Mouse (Mus musculus) cerebellum, adult 9-10 months (tissue): Measurements from ENCODE around the gene Pip4k2b.
"Not testable (repeated sequence)": the region's sequence is repeated elsewhere in the genome, so short reads cannot be mapped to it uniquely, and the experiment has no call there.

Experiments
- DNase-seq: peaks from one replicate; pipeline ENCODE4 v3.0.0; 2022

Pip4k2b gene

DNA sequence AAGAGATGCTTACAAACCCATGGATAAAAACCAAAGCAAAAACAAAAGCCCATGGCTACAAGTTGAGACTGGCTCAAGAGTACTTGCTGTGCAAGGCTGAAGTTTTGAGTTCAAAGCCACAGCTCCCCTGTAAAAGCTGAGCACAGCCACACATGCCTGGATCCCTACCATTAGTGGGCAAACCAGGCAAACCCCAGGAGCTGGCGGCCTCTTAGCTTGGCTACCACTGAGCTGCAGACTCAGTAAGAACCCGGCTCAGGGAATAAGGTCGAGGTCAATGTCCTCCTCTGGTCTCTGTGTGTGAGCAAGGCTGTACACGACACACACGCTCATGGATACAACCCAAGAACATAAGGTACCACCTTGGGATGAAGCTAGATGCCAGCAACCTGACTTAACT is 4.0 kb upstream of the Pip4k2b start:
- no peak for DNase-seq

DNA sequence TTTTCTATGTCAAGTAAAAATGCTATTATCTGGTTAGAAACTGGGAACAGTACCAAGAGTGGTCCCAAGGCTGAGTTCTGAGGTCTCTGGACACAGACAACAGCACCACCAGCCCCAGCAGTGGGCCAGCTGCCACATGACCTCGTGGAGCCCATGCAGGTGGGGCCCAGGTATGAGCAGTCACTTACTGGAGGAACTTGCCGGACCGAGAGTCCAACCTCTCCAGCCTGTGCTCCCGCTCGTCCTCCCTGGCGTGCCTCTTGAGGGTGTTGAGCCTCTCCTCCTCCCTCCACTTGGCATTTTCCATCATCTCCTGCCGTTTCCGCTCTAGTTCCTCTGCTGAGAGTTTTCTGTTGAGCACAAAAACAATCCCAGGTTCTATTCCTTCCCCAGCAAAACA is 3.3 kb upstream of the Pip4k2b start:
- no peak for DNase-seq

DNA sequence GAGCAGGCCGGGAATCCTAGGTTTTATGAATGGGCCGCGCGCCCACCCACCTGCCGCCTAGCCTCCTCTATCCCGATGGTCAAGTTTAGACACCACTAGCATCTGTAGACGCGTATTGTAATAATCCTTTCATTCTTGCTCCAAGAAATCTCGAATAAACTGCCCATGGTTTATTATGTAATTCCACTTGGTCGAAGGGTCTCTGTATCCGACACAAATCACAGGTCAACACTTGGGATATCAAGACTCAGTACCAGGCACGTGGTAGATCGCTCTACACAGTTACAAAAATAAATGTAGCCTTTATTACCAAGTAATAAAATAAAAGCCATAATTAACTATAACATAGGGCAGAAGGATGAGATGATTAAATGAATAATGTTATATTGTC is 822 bp upstream of the Pip4k2b start:
- no peak for DNase-seq

GRCm38 (mm10) chr11:97744718-97745330 is 320 bp upstream of the Pip4k2b start:
- peak; percentile 99 for DNase-seq

GRCm38 (mm10) chr11:97743423-97743822 is 1.1 kb downstream of the Pip4k2b start:
- DNase-seq: no peak

DNA sequence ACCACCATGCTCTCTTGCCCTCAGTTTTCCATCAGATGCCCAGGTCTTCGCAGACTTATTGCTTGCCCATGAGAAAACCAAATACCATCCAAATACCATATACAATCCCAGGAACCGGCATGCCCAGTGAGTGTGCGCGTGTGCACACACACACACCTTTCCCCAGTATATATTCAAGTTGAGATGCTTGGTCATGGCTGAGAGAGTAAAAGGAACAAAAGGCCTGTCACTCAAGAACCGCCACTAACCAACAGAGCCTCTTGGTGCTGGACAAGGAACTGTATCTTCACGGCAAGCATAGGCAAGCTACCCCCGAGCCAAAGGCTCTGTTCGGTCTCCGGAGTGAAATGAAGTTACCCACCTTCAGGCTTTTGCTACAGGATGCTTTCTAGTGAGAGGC is 1.9 kb downstream of the Pip4k2b start:
- no peak for DNase-seq

DNA sequence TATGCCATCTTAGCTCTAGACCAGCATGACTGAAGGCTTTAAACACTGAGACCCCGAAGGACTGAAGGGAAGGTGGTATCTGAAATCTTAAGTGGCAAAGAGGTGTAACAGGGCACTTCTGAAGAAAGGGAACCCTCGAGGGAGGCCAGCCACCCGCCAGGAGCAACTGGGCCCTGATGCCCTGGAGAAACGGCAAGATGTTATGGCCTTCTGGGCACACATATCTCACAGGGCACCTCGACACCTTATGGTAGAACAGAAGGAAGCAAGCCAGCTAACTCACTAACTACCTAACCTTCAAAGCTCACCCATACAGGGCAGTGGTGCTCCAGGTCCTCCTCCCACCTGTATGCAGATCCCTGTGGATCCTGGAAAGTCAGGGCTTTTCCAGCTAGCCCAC is 2.3 kb downstream of the Pip4k2b start:
- no peak for DNase-seq

- no peak for DNase-seq
Measured at GRCm38 (mm10) chr11:97740190-97740589, 4.3 kb downstream of the Pip4k2b start.

DNA sequence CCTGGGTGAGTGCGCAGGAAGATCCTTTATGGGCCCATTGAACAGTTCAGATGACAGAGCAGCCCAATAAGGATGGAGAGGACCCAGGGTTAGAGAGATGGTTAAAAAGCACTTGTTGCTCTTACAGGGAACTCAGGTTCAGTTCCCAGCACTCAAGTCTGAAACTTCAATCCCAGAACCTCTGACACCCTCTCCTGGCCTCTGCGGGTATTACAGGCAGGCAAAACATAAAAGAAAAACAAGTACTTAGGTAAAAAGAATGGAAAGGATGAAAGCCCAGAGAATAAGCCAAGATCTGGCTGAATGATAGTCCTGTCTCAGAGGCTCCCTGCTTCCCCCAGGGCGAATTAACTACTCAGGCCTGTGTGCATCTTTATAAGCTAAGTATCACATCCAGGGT is 5.3 kb downstream of the Pip4k2b start:
- no peak for DNase-seq

DNA sequence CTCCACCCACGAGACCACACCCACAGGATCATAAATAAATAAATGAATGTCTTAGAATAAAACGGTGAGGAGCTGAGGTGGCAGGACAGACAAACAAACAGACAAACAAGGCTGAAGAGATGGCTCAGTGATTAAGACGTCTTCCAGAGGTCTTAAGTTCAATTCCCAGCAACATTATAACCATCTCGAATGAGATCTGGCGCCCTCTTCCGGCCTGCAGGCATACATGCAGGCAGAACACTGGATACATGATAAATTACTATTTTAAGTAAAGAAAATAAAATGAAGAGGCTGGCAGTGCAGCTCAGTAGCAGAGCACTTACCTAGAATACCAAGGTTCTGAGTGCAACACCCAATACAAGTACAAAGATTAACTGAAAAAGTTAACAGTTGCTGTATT is 5.8 kb downstream of the Pip4k2b start:
- no peak for DNase-seq

GRCm38 (mm10) chr11:97737600-97737999 is 6.9 kb downstream of the Pip4k2b start:
- no peak for DNase-seq

DNA sequence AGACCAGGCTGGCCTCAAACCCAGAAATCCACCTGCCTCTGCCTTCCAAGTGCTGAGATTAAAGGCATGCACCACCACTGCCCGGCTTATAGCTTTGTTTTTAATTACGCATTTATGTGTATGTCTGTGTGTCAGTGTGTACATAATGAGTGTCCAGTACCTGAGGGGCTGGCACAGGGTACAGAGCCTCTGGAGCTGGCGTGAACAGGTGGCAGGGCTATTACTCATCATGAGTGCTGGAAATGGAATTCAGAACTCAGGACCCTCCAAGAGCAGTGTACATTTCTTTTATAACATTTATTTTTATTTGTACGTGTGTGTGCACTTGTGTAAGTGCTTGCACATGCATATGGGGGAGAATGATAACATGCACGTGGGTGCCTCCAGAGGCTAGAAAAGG is 7.9 kb downstream of the Pip4k2b start:
- DNase-seq: no peak

GRCm38 (mm10) chr11:97734810-97735209 is 9.7 kb downstream of the Pip4k2b start:
- not testable (repeated sequence) for DNase-seq

- no peak for DNase-seq
Measured at GRCm38 (mm10) chr11:97733689-97734088, 10.8 kb downstream of the Pip4k2b start.

GRCm38 (mm10) chr11:97728730-97729129 is 15.8 kb downstream of the Pip4k2b start:
- no peak for DNase-seq

GRCm38 (mm10) chr11:97728311-97728710 is 16.2 kb downstream of the Pip4k2b start:
- no peak for DNase-seq

DNA sequence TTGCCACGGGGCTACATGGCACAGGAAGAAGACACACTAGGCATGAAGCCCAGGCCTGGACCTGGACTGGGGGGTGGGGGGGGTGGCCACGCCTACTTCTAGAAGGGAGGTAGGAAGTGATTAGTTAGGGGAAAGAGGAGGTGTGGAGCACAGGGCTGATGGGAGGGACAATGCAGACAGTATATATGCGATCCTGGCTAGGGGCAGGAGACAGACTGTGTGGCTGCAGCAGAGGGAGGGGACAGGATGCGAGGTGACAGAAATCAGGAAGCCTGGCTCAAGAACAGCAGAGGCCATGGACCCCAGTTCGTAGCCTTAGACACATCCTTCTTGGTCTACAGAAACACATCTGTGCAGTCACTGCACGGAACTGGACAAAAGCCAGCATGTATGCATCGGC is 20.8 kb downstream of the Pip4k2b start:
- no peak for DNase-seq

- DNase-seq: no peak
Measured at GRCm38 (mm10) chr11:97721338-97721737, 23.2 kb downstream of the Pip4k2b start.

- DNase-seq: no peak
Measured at GRCm38 (mm10) chr11:97719041-97719440, 25.5 kb downstream of the Pip4k2b start.

GRCm38 (mm10) chr11:97718281-97718860 is 26.1 kb downstream of the Pip4k2b start:
- DNase-seq: no peak

DNA sequence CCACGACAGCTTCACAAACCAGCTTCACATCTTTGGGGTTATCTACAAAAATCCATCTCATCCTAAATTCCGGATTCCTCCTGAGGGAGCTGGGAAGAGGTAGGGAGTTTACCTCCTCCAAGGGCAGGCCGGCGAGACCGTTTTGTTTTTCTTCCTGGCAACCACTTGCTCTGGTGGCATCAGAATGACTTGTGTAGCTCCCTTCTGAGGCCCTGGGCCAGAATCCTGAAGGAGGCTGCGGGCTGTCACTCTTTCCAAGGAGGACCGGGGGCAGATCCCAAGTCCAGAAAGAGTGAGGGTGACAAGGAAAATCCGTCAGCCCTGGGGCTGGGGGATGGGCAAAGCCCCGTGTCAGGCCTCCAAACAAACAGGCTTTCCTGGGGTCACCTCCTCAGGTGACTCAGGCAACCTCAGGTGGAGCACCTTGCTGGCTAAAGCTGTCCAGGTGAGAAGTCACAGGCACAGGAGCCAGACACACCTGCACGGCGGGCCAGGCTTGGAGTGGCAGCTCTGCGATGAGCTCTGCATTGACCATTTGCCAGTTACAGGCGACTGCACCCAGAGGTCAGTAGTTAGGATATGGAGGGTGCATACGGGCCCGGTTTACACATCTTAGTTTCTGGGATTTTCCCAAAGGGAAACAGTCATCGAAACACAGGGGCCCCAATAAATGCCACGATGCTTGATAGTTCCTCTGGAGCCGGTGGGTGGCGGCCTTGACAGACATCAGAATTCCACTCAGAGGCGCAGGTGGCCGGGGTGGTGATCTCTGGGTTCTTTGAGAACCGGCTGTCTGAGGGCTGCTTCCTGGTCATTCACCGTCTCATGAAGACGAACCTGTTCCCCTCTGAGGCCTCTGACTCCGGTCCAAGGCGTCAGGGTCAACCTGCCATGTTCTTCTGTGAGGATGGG is 26.9 kb downstream of the Pip4k2b start:
- no peak for DNase-seq

- DNase-seq: no peak
Measured at GRCm38 (mm10) chr11:97716021-97716420, 28.5 kb downstream of the Pip4k2b start.

- no peak for DNase-seq
Measured at GRCm38 (mm10) chr11:97714784-97715760, 29.4 kb downstream of the Pip4k2b start.
